Mouse (Mus musculus): ENCODE data around the gene Oxld1. TPM values are rescaled to one million over a fixed set of nuclear protein-coding genes. Genes with fewer than 3 reads are reported as not detected.
"Not testable (repeated sequence)": the region's sequence is repeated elsewhere in the genome, so short reads cannot be mapped to it uniquely, and the experiment has no call there.

Oxld1 gene
- polyA plus RNA-seq, 1 experiment, result 5.8 TPM

- H3K9ac ChIP-seq (ENCODE audit: low read depth, poor library complexity, severe bottlenecking), result no peak overlapping the region
- no peaks in the 10 kb centered on the region for H3K4me1 ChIP-seq (ENCODE audit: control insufficient read depth, insufficient read depth, low read length)
- no peak overlapping the region for H3K27ac ChIP-seq (ENCODE audit: insufficient read depth, low read length)
- TF ChIP-seq POLR2A (IDR thresholded peaks at IDR 0.05; ENCODE audit: insufficient read depth, low read length) (no peak), EP300 (IDR thresholded peaks at IDR 0.05; ENCODE audit: insufficient read depth, low read depth, low read length) (no peak), CTCF (IDR thresholded peaks at IDR 0.05; ENCODE audit: low read depth, low read length) (no peak)
- H3K36me3 ChIP-seq (ENCODE audit: control insufficient read depth, insufficient read depth, low read length, poor library complexity, severe bottlenecking), result peaks cover 42% of the 10 kb centered on the region
- no peak overlapping the region for H3K4me3 ChIP-seq (ENCODE audit: low read depth, low read length)
- no peaks in the 10 kb centered on the region for H3K27me3 ChIP-seq (ENCODE audit: control insufficient read depth, insufficient read depth, low read length, poor library complexity, severe bottlenecking)
- no peaks in the 10 kb centered on the region for H3K9me3 ChIP-seq (replicated peaks; ENCODE audit: control insufficient read depth, insufficient read depth, low read length, poor library complexity, severe bottlenecking)
Observed at GRCm38 (mm10) chr11:120417852-120418251, 40.0 kb downstream of the Oxld1 start.

- not testable (repeated sequence) for H3K27me3 ChIP-seq (ENCODE audit: control insufficient read depth, insufficient read depth, low read length, poor library complexity, severe bottlenecking); H3K4me1 ChIP-seq (ENCODE audit: control insufficient read depth, insufficient read depth, low read length); H3K9ac ChIP-seq (ENCODE audit: low read depth, poor library complexity, severe bottlenecking); H3K4me3 ChIP-seq (ENCODE audit: low read depth, low read length); H3K9me3 ChIP-seq (replicated peaks; ENCODE audit: control insufficient read depth, insufficient read depth, low read length, poor library complexity, severe bottlenecking); H3K27ac ChIP-seq (ENCODE audit: insufficient read depth, low read length)
- H3K36me3 ChIP-seq (ENCODE audit: control insufficient read depth, insufficient read depth, low read length, poor library complexity, severe bottlenecking), result peaks cover 63% of the 10 kb centered on the region
Observed at GRCm38 (mm10) chr11:120413621-120414020, 44.2 kb downstream of the Oxld1 start.

Other genes with a start within 250 kb of the Oxld1 start
- gene Bahcc1, start 225.1 kb downstream of the Oxld1 start, polyA plus RNA-seq (2011; ENCODE audit: insufficient read depth, insufficient read length, low read depth, missing spikeins), result 21.2 and 21.6 TPM in 2 replicates
- gene Actg1, start 109.5 kb downstream of the Oxld1 start, polyA plus RNA-seq (2011; ENCODE audit: insufficient read depth, insufficient read length, low read depth, missing spikeins), result 2,484 and 2,505 TPM in 2 replicates
- not detected in 2 replicates for gene Fscn2, start 96.5 kb downstream of the Oxld1 start, polyA plus RNA-seq (2011; ENCODE audit: insufficient read depth, insufficient read length, low read depth, missing spikeins)
- 13.2 and 15.2 TPM in 2 replicates for gene Faap100, start 79.3 kb downstream of the Oxld1 start, polyA plus RNA-seq (2011; ENCODE audit: insufficient read depth, insufficient read length, low read depth, missing spikeins)
- gene Nploc4, start 20.4 kb downstream of the Oxld1 start, polyA plus RNA-seq (2011; ENCODE audit: insufficient read depth, insufficient read length, low read depth, missing spikeins), result 66.9 and 77.2 TPM in 2 replicates
- gene Tspan10, start 15.4 kb downstream of the Oxld1 start, polyA plus RNA-seq (2011; ENCODE audit: insufficient read depth, insufficient read length, low read depth, missing spikeins), result not detected in 2 replicates
- gene Pde6g, start 4.6 kb downstream of the Oxld1 start, polyA plus RNA-seq (2011; ENCODE audit: insufficient read depth, insufficient read length, low read depth, missing spikeins), result 0.93 and 1.0 TPM in 2 replicates
- 15.0 and 16.1 TPM in 2 replicates for gene Ccdc137, start within 50 bp of the Oxld1 start, polyA plus RNA-seq (2011; ENCODE audit: insufficient read depth, insufficient read length, low read depth, missing spikeins)
- 10.7 and 11.0 TPM in 2 replicates for gene Arl16, start 9.5 kb upstream of the Oxld1 start, polyA plus RNA-seq (2011; ENCODE audit: insufficient read depth, insufficient read length, low read depth, missing spikeins)
- gene Mrpl12, start 26.5 kb upstream of the Oxld1 start, polyA plus RNA-seq (2011; ENCODE audit: insufficient read depth, insufficient read length, low read depth, missing spikeins), result 83.6 and 90.5 TPM in 2 replicates
- 8.3 TPM in 2 replicates for gene Slc25a10, start 33.8 kb upstream of the Oxld1 start, polyA plus RNA-seq (2011; ENCODE audit: insufficient read depth, insufficient read length, low read depth, missing spikeins)
- 0.65 TPM in 1 of 2 replicates, not detected in the other for gene Gcgr, start 72.6 kb upstream of the Oxld1 start, polyA plus RNA-seq (2011; ENCODE audit: insufficient read depth, insufficient read length, low read depth, missing spikeins)
- 46.4 and 53.4 TPM in 2 replicates for gene Mcrip1, start 91.7 kb upstream of the Oxld1 start, polyA plus RNA-seq (2011; ENCODE audit: insufficient read depth, insufficient read length, low read depth, missing spikeins)
- gene Ppp1r27, start 93.1 kb upstream of the Oxld1 start, polyA plus RNA-seq (2011; ENCODE audit: insufficient read depth, insufficient read length, low read depth, missing spikeins), result not detected in 2 replicates
- gene P4hb, start 115.2 kb upstream of the Oxld1 start, polyA plus RNA-seq (2011; ENCODE audit: insufficient read depth, insufficient read length, low read depth, missing spikeins), result 326 and 338 TPM in 2 replicates
- gene Arhgdia, start 123.6 kb upstream of the Oxld1 start, polyA plus RNA-seq (2011; ENCODE audit: insufficient read depth, insufficient read length, low read depth, missing spikeins), result 269 and 298 TPM in 2 replicates
- 229 and 242 TPM in 2 replicates for gene Alyref, start 140.3 kb upstream of the Oxld1 start, polyA plus RNA-seq (2011; ENCODE audit: insufficient read depth, insufficient read length, low read depth, missing spikeins)
- 84.0 and 100 TPM in 2 replicates for gene Anapc11, start 140.4 kb upstream of the Oxld1 start, polyA plus RNA-seq (2011; ENCODE audit: insufficient read depth, insufficient read length, low read depth, missing spikeins)
- not detected in 2 replicates for gene Npb, start 150.4 kb upstream of the Oxld1 start, polyA plus RNA-seq (2011; ENCODE audit: insufficient read depth, insufficient read length, low read depth, missing spikeins)
- gene Pcyt2, start 159.9 kb upstream of the Oxld1 start, polyA plus RNA-seq (2011; ENCODE audit: insufficient read depth, insufficient read length, low read depth, missing spikeins), result 37.0 and 39.6 TPM in 2 replicates
- gene Sirt7, start 167.2 kb upstream of the Oxld1 start, polyA plus RNA-seq (2011; ENCODE audit: insufficient read depth, insufficient read length, low read depth, missing spikeins), result 10.8 and 11.1 TPM in 2 replicates
- 48.0 and 53.0 TPM in 2 replicates for gene Mafg, start 175.5 kb upstream of the Oxld1 start, polyA plus RNA-seq (2011; ENCODE audit: insufficient read depth, insufficient read length, low read depth, missing spikeins)
- gene Pycr1, start 185.7 kb upstream of the Oxld1 start, polyA plus RNA-seq (2011; ENCODE audit: insufficient read depth, insufficient read length, low read depth, missing spikeins), result 41.7 and 55.3 TPM in 2 replicates
- not detected in 2 replicates for gene Myadml2, start 190.1 kb upstream of the Oxld1 start, polyA plus RNA-seq (2011; ENCODE audit: insufficient read depth, insufficient read length, low read depth, missing spikeins)
- 2.3 and 5.1 TPM in 2 replicates for gene Notum, start 203.1 kb upstream of the Oxld1 start, polyA plus RNA-seq (2011; ENCODE audit: insufficient read depth, insufficient read length, low read depth, missing spikeins)
- 46.5 and 50.8 TPM in 2 replicates for gene Aspscr1, start 214.9 kb upstream of the Oxld1 start, polyA plus RNA-seq (2011; ENCODE audit: insufficient read depth, insufficient read length, low read depth, missing spikeins)

All from ES-Bruce4 (cell line).